Mouse (Mus musculus) CH12.LX (cell line): ENCODE data around the gene Sirt3. TPM values are rescaled to one million over a fixed set of nuclear protein-coding genes. Genes with fewer than 3 reads are reported as not detected.

Experiments
- DNase-seq: peaks from one replicate; pipeline ENCODE4 v3.0.0-alpha.2; 2013; ENCODE audit errors: extremely low read depth
- H3K27ac ChIP-seq: 2 replicates; pipeline ENCODE4 v1.5.1; 2012; ENCODE audit warnings: low read depth, mild to moderate bottlenecking, control low read depth, moderate library complexity; ENCODE audit not compliant: insufficient read depth
- H3K27me3 ChIP-seq: replicated peaks from 2 replicates; pipeline ENCODE3; 2012; ENCODE audit warnings: inconsistent platforms
- H3K36me3 ChIP-seq, 2 experiments: replicated peaks in 1 of 2; 2 replicates each; pipeline versions ENCODE3 to v1.6.1; 2012; ENCODE audit warnings: inconsistent platforms in 1 of 2, low read length in 1 of 2, mild to moderate bottlenecking in 1 of 2, mixed read lengths in 1 of 2, moderate library complexity in 1 of 2; ENCODE audit not compliant: control insufficient read depth in 1 of 2, insufficient read depth in 1 of 2
- H3K4me1 ChIP-seq, 2 experiments: 2 replicates each; pipeline ENCODE4 v1.6.1; 2012; ENCODE audit warnings: inconsistent platforms in 1 of 2, moderate library complexity in 1 of 2; ENCODE audit not compliant: insufficient read depth in 2 of 2, control insufficient read depth in 1 of 2
- H3K4me2 ChIP-seq: 2 replicates; pipeline ENCODE4 v1.6.1; 2012; ENCODE audit warnings: low read depth, mild to moderate bottlenecking, control low read depth; ENCODE audit not compliant: poor library complexity, insufficient read depth, severe bottlenecking
- H3K4me3 ChIP-seq, 3 experiments: fragments of 150-350 bp in 1 of 3; sonication (generic) in 1 of 3; replicated peaks in 1 of 3; 2 replicates each; pipeline versions ENCODE3 to v1.5.1; 2011 to 2012; ENCODE audit warnings: low read depth in 2 of 3, low read length in 2 of 3, mild to moderate bottlenecking in 2 of 3, moderate library complexity in 2 of 3, control low read depth in 1 of 3, improper control_type of control experiment in 1 of 3, inconsistent platforms in 1 of 3, mixed read lengths in 1 of 3; ENCODE audit not compliant: poor library complexity in 1 of 3
- H3K79me2 ChIP-seq: replicated peaks from 2 replicates; pipeline ENCODE4 v1.6.1; 2012; ENCODE audit warnings: mild to moderate bottlenecking, moderate library complexity; ENCODE audit not compliant: control insufficient read depth, poor library complexity, insufficient read depth, severe bottlenecking; ENCODE audit errors: extremely low read depth
- H3K9ac ChIP-seq: 2 replicates; pipeline ENCODE4 v1.6.1; 2012; ENCODE audit warnings: low read depth, mild to moderate bottlenecking, control low read depth, moderate library complexity; ENCODE audit not compliant: insufficient read depth
- H3K9me3 ChIP-seq: replicated peaks from 2 replicates; pipeline ENCODE3; 2012; ENCODE audit warnings: low read length, inconsistent platforms, mixed read lengths
- CHD1 ChIP-seq: IDR thresholded peaks from 2 replicates; pipeline ENCODE4 v1.6.1; 2012; ENCODE audit warnings: low read depth, low read length, improper control_type of control experiment, inconsistent platforms
- CTCF ChIP-seq, 2 experiments: IDR thresholded peaks in 1 of 2; conservative IDR thresholded peaks in 1 of 2; 2 replicates each; pipeline ENCODE4 v1.5.1; 2011 to 2012; ENCODE audit warnings: low read depth in 2 of 2, low read length in 2 of 2, improper control_type of control experiment in 1 of 2, inconsistent platforms in 1 of 2, mild to moderate bottlenecking in 1 of 2, moderate library complexity in 1 of 2
- EP300 ChIP-seq: IDR thresholded peaks from 2 replicates; pipeline ENCODE4 v1.6.1; 2011; ENCODE audit warnings: low read length, improper control_type of control experiment
- IRF4 ChIP-seq: IDR thresholded peaks from 2 replicates; pipeline ENCODE4 v1.6.1; 2014; ENCODE audit warnings: low read depth, mild to moderate bottlenecking, inconsistent platforms, low read length, improper control_type of control experiment
- JUND ChIP-seq: conservative IDR thresholded peaks from 2 replicates; pipeline ENCODE4 v1.6.1; 2011; ENCODE audit warnings: low read depth, low read length, improper control_type of control experiment
- MAFK ChIP-seq: IDR thresholded peaks from 2 replicates; pipeline ENCODE4 v1.6.1; 2011; ENCODE audit warnings: low read length, improper control_type of control experiment; ENCODE audit not compliant: insufficient replicate concordance
- MEF2A ChIP-seq: IDR thresholded peaks from 2 replicates; pipeline ENCODE4 v1.6.1; 2014; ENCODE audit warnings: low read depth, mild to moderate bottlenecking, inconsistent platforms, low read length, improper control_type of control experiment, borderline replicate concordance
- MXI1 ChIP-seq: IDR thresholded peaks from 2 replicates; pipeline ENCODE4 v1.6.1; 2011; ENCODE audit warnings: mild to moderate bottlenecking, low read depth, low read length, improper control_type of control experiment
- MYC ChIP-seq: IDR thresholded peaks from 2 replicates; pipeline ENCODE4 v1.6.1; 2011; ENCODE audit warnings: low read depth, mild to moderate bottlenecking, improper control_type of control experiment, low read length
- NELFE ChIP-seq: IDR thresholded peaks from 2 replicates; pipeline ENCODE4 v1.6.1; 2011; ENCODE audit warnings: low read depth, low read length, improper control_type of control experiment
- NRF1 ChIP-seq: IDR thresholded peaks from 2 replicates; pipeline ENCODE4 v1.6.1; 2014; ENCODE audit warnings: low read depth, mild to moderate bottlenecking, inconsistent platforms, low read length, improper control_type of control experiment, moderate library complexity
- PAX5 ChIP-seq: IDR thresholded peaks from 2 replicates; pipeline ENCODE4 v1.6.1; 2012; ENCODE audit warnings: low read length, inconsistent platforms, mixed read lengths
- RCOR1 ChIP-seq: conservative IDR thresholded peaks from 2 replicates; pipeline ENCODE4 v1.6.1; 2012; ENCODE audit warnings: low read depth, mild to moderate bottlenecking, inconsistent platforms, low read length, improper control_type of control experiment
- TCF12 ChIP-seq: IDR thresholded peaks from 2 replicates; pipeline ENCODE4 v1.6.1; 2014; ENCODE audit warnings: low read depth, mild to moderate bottlenecking, inconsistent platforms, low read length, improper control_type of control experiment
- ZKSCAN1 ChIP-seq: IDR thresholded peaks from 2 replicates; pipeline ENCODE4 v1.6.1; 2012; ENCODE audit warnings: low read depth, inconsistent platforms, low read length, improper control_type of control experiment, borderline replicate concordance
- ZMIZ1 ChIP-seq: IDR thresholded peaks from 2 replicates; pipeline ENCODE4 v1.6.1; 2012; ENCODE audit warnings: low read depth, mild to moderate bottlenecking, inconsistent platforms, low read length, improper control_type of control experiment
- dilution Hi-C: fragments of 300-500 bp; cut with MboI; formaldehyde crosslinking; loops from 2 replicates; pipeline ENCODE4 v1.14.3; 2020; ENCODE audit warnings: low sequenced_read_pairs; ENCODE audit not compliant: extremely low pct_unique_long_range_greater_than_20kb, extremely low pct_ligation_motif_present
- in situ Hi-C: fragments of 300-500 bp; cut with MboI; formaldehyde crosslinking; loops from 3 replicates; pipeline ENCODE4 v1.14.3; 2019; ENCODE audit warnings: low sequenced_read_pairs, low pct_ligation_motif_present, low pct_unique_long_range_greater_than_20kb, mixed read lengths
- polyA plus RNA-seq: library from polyadenylated mRNA; unstranded; fragments of >175 nt; gene quantifications from 2 replicates; pipeline ENCODE4 v1.2.1, GENCODE M21; 2012; ENCODE audit warnings: low read depth; ENCODE audit not compliant: insufficient read length
- total RNA-seq, 2 experiments: library from RNA; depleted of rRNA; stranded (reverse); fragments of 300-350 nt in 1 of 2; fragments of >200 nt in 1 of 2; gene quantifications; 2 replicates each; pipeline ENCODE4 v1.2.3; 2012 to 2014

Sirt3 gene
- total and polyA plus RNA-seq, 3 experiments = 12.6 to 23.7 (median 16.6) TPM

- Histone ChIP-seq H3K79me2 (no peaks in the 10 kb centered on the region), H3K4me3 (no peak overlapping the region), H3K27me3 (peaks cover 13% of the 10 kb centered on the region), H3K4me2 (no peak overlapping the region), H3K9me3 (peaks cover 5% of the 10 kb centered on the region), H3K4me1 (peaks cover 5 to 15% of the 10 kb centered on the region in 2 experiments; a peak in 3 of 4 replicates), H3K27ac (no peak overlapping the region), H3K9ac (no peak overlapping the region)
- dilution Hi-C loops (no loop called here), in situ Hi-C loops (no loop called here)
- DNase-seq = no peak
- TF ChIP-seq MYC = no peak
- TF ChIP-seq PAX5 = no peak
- TF ChIP-seq ZKSCAN1 = no peak
- TF ChIP-seq RCOR1 = no peak
- TF ChIP-seq MEF2A = no peak
- no peak for TF ChIP-seq ZMIZ1
- no peak for TF ChIP-seq TCF12
- no peak for TF ChIP-seq MXI1
- no peak for TF ChIP-seq JUND
- no peak for TF ChIP-seq CHD1
- no peak for TF ChIP-seq MAFK
- no peak for TF ChIP-seq CTCF (conservative IDR thresholded peaks at IDR 0.05 in 1 of 2, IDR thresholded peaks at IDR 0.05 in 1 of 2; ENCODE audit: low read depth in 2 of 2, low read length in 2 of 2)
- TF ChIP-seq IRF4 = no peak
- TF ChIP-seq, all 38 proteins: peak for 0
- H3K36me3 ChIP-seq = no peaks in the 10 kb centered on the region
Measured at GRCm38 (mm10) chr7:140927181-140927580, 45.1 kb upstream of the Sirt3 start.

GRCm38 (mm10) chr7:140923070-140923775, 41.1 kb upstream of the Sirt3 start:
- Histone ChIP-seq H3K4me3 (peak overlapping the region in 1 of 3 experiments; percentile 49), H3K4me1 (peaks cover under 1 to 8% of the 10 kb centered on the region in 2 experiments; a peak in 3 of 4 replicates), H3K79me2 (no peaks in the 10 kb centered on the region)
- TF ChIP-seq EP300 (no peak), NELFE (no peak), NRF1 (no peak), MAFK (no peak)
- TF ChIP-seq, all 38 proteins: peak for 0
- H3K36me3 ChIP-seq = no peaks in the 10 kb centered on the region
- DNase-seq = no peak
- H3K4me2 ChIP-seq = 0 out of 2 replicates have a peak overlapping the region, but pooled peaks have one; percentile 77
- dilution Hi-C loops = no loop called here
- in situ Hi-C loops = no loop called here
- H3K27me3 ChIP-seq = peaks cover 19% of the 10 kb centered on the region
- peaks cover 2% of the 10 kb centered on the region for H3K9me3 ChIP-seq
- no peak overlapping the region for H3K9ac ChIP-seq
- no peak overlapping the region for H3K27ac ChIP-seq
